Mouse (Mus musculus): ENCODE measurements around the gene 2510002D24Rik. TPM values are rescaled to one million over a fixed set of nuclear protein-coding genes. Genes with fewer than 3 reads are reported as not detected.

The 2510002D24Rik gene
- polyA plus RNA-seq, 1 experiment from 2014 or later: 36.2 TPM

DNA sequence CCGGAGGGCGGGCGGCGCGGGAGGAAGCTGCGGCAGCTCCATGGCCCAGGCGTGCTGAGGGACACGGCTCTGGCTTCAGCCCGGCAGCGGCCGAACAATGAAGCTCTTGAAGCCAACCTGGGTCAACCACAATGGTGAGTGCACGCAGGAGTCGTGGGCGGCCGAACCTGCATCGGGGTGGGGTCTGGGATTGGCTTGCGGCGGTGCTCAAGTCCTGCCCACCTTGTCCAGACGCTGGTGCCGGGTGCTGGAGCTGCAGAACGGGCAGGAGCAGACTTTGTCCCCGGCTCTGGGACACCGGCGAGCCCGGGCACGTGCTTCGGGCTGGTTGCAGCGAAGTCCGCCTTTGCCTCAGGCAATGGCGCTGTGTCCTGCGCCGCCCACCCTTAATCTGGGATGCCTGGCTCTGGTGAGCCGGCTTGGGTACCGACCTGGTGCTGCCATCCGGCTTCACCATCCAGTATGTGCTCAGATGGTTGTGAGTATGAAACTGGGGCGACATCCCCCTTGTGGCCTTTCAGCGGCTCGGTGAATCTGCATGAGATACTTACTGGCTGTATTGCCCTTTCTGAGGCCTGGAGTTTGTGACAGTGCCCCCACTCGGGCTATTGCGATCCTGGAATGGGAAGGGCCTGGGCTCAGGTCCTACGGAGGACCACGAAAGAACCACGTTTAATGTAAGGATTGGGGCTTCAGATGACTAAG lies 41.2 kb downstream of the 2510002D24Rik start:
- Histone ChIP-seq H3K4me3 (ENCODE audit: low read length) (peak overlapping the region; percentile 89), H3K9me3 (ENCODE audit: control insufficient read depth, low read length) (no peaks in the 10 kb centered on the region), H3K27me3 (ENCODE audit: control insufficient read depth, insufficient read depth, low read length) (no peaks in the 10 kb centered on the region), H3K4me1 (ENCODE audit: control insufficient read depth, insufficient read depth, low read length) (peaks cover 5% of the 10 kb centered on the region; the same call in 1 of the 2 replicates), H3K27ac (ENCODE audit: low read depth, low read length) (peak overlapping the region; percentile 95), H3K9ac (ENCODE audit: low read depth, low read length) (peak overlapping the region; percentile 78), H3K36me3 (ENCODE audit: control insufficient read depth, insufficient read depth, low read length) (peaks cover 18% of the 10 kb centered on the region), H3K4me2 (replicated peaks; ENCODE audit: low read depth, low read length) (peak overlapping the region; percentile 85)
- ATAC-seq (ENCODE audit: low FRiP score, low TSS enrichment): peak; percentile 26
- under 1% methylated on average over 40 of the region's 43 CpGs for WGBS

DNA sequence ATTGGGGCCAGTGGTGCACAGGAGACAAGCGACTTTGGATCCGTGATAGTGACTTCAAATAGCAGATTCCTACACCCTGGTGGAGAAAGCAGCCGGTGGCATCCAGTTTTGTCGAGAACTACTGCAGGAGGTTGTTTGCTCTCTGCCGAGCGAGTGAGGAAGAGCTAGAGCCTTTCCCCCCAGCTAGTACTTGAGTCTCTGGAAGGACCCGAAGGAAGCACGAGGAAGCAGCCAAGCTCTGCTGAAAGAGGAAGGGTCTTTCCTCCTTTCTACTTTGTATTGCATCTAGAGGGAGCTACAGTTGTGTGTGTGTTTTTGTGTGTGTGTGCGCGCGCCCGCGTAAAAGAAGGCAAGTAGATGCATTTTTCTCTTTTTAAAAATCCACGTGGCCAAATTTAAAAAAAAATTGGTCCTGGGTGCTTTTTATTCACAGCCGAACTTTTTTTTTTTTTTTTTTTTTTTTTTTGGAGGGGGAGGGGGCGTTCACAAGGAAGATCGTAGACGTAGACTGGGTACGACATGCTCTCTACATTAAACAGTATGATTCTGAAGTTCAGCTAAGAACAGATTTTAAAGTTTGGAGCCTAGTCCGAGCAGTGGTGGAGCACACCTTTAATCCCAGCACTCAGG lies 41.8 kb downstream of the 2510002D24Rik start:
- WGBS: 29% methylated on average over 20 of the region's 20 CpGs
- H3K9me3 ChIP-seq (ENCODE audit: control insufficient read depth, low read length): no peaks in the 10 kb centered on the region
- H3K36me3 ChIP-seq (ENCODE audit: control insufficient read depth, insufficient read depth, low read length): peaks cover 11% of the 10 kb centered on the region
- peak overlapping the region; percentile 85 for H3K4me2 ChIP-seq (replicated peaks; ENCODE audit: low read depth, low read length)
- H3K9ac ChIP-seq (ENCODE audit: low read depth, low read length): peak overlapping the region; percentile 78
- peaks cover 5% of the 10 kb centered on the region; the same call in 1 of the 2 replicates for H3K4me1 ChIP-seq (ENCODE audit: control insufficient read depth, insufficient read depth, low read length)
- H3K27ac ChIP-seq (ENCODE audit: low read depth, low read length): peak overlapping the region; percentile 95
- H3K27me3 ChIP-seq (ENCODE audit: control insufficient read depth, insufficient read depth, low read length): no peaks in the 10 kb centered on the region
- peak overlapping the region; percentile 89 for H3K4me3 ChIP-seq (ENCODE audit: low read length)
- ATAC-seq (ENCODE audit: low FRiP score, low TSS enrichment): no peak

DNA sequence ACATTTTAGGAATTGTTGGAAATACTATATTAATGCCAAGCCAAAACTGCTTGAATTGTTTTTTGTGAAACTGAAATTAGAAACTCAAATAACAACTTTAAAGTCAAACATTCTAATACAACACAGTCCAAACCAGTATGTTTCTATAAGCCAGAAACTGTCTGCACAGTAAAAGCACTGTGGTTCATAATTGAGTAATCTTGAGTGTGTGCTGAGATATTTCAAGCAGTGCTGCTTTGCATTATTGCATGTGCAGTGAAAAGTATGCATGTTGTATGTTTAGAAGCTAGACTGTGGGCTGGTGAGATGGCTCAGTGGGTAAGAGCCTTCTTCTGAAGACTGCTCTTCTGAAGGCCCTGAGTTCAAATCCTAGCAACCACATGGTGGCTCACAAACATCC lies 47.7 kb downstream of the 2510002D24Rik start:
- no peak for ATAC-seq (ENCODE audit: low FRiP score, low TSS enrichment)
- H3K27ac ChIP-seq (ENCODE audit: low read depth, low read length): no peak overlapping the region
- H3K27me3 ChIP-seq (ENCODE audit: control insufficient read depth, insufficient read depth, low read length): no peaks in the 10 kb centered on the region
- H3K9me3 ChIP-seq (ENCODE audit: control insufficient read depth, low read length): no peaks in the 10 kb centered on the region
- H3K9ac ChIP-seq (ENCODE audit: low read depth, low read length): no peak overlapping the region
- H3K36me3 ChIP-seq (ENCODE audit: control insufficient read depth, insufficient read depth, low read length): peaks cover 3% of the 10 kb centered on the region; the same call in 1 of the 2 replicates
- peaks cover 5% of the 10 kb centered on the region; the same call in 1 of the 2 replicates for H3K4me1 ChIP-seq (ENCODE audit: control insufficient read depth, insufficient read depth, low read length)
- no peak overlapping the region for H3K4me3 ChIP-seq (ENCODE audit: low read length)
- no peak overlapping the region for H3K4me2 ChIP-seq (replicated peaks; ENCODE audit: low read depth, low read length)

Other genes starting within 250 kb of the 2510002D24Rik start
- gene Tbx1, start 245.9 kb upstream of the 2510002D24Rik start, polyA plus RNA-seq (2014; fragmentation: Nextera tagmentation; extraction: Ambion mirVana): 0.61 and 0.63 TPM in 2 replicates
- 1.1 and 1.6 TPM in 2 replicates for gene Gp1bb, start 214.2 kb upstream of the 2510002D24Rik start, polyA plus RNA-seq (2014; fragmentation: Nextera tagmentation; extraction: Ambion mirVana)
- 1.2 and 1.7 TPM in 2 replicates for gene Gm49601, start 210.2 kb upstream of the 2510002D24Rik start, polyA plus RNA-seq (2014; fragmentation: Nextera tagmentation; extraction: Ambion mirVana)
- gene Sept5, start 206.6 kb upstream of the 2510002D24Rik start, polyA plus RNA-seq (2014; fragmentation: Nextera tagmentation; extraction: Ambion mirVana): 12.2 and 14.2 TPM in 2 replicates
- gene Cldn5, start 59.7 kb upstream of the 2510002D24Rik start, polyA plus RNA-seq (2014; fragmentation: Nextera tagmentation; extraction: Ambion mirVana): 64.0 and 87.0 TPM in 2 replicates
- gene Ufd1, start 24.8 kb upstream of the 2510002D24Rik start, polyA plus RNA-seq (2014; fragmentation: Nextera tagmentation; extraction: Ambion mirVana): 65.7 and 83.8 TPM in 2 replicates
- gene Cdc45, start 24.6 kb upstream of the 2510002D24Rik start, polyA plus RNA-seq (2014; fragmentation: Nextera tagmentation; extraction: Ambion mirVana): 62.7 and 63.0 TPM in 2 replicates
- gene Gm28539, start within 50 bp of the 2510002D24Rik start, polyA plus RNA-seq (2014; fragmentation: Nextera tagmentation; extraction: Ambion mirVana): not detected in 2 replicates
- gene Mrpl40, start 40.3 kb downstream of the 2510002D24Rik start, polyA plus RNA-seq (2014; fragmentation: Nextera tagmentation; extraction: Ambion mirVana): 97.3 and 99.0 TPM in 2 replicates
- gene Hira, start 40.5 kb downstream of the 2510002D24Rik start, polyA plus RNA-seq (2014; fragmentation: Nextera tagmentation; extraction: Ambion mirVana): 14.6 and 20.8 TPM in 2 replicates